Mouse (Mus musculus) CD8-positive naive resting alpha-beta T cell, adult 2 months (primary cell): ENCODE measurements around the gene Card11.
A peak's percentile ranks its signal among the peaks of the same experiment; 100 is the strongest.

Experiments
- DNase-seq, 2 experiments: peaks; one replicate each; pipeline ENCODE4 v3.0.0; 2022; ENCODE audit warnings: low read depth in 2 of 2, low spot score in 2 of 2

Card11 gene

GRCm38 (mm10) chr5:141000349-141000748 lies at the start of gene Card11:
Card11 (minus strand) TSS chr5:141000582.
- peak; percentile 49 to 53 for DNase-seq

- DNase-seq, result no peak
Measured at GRCm38 (mm10) chr5:141047651-141048218, 47.4 kb upstream of the Card11 start.

GRCm38 (mm10) chr5:141044976-141045375 lies 44.6 kb upstream of the Card11 start:
- DNase-seq, result peak in 1 of 2 experiments; percentile 27

- DNase-seq, result peak; percentile 68 to 71
Measured at GRCm38 (mm10) chr5:141043654-141044447, 43.5 kb upstream of the Card11 start.

GRCm38 (mm10) chr5:141042406-141042805 lies 42.0 kb upstream of the Card11 start:
- DNase-seq, result no peak

GRCm38 (mm10) chr5:141040846-141041245 lies 40.5 kb upstream of the Card11 start:
- no peak for DNase-seq

- DNase-seq, result no peak
Measured at GRCm38 (mm10) chr5:141038342-141038741, 38.0 kb upstream of the Card11 start.

GRCm38 (mm10) chr5:141035346-141035745 lies 35.0 kb upstream of the Card11 start:
- DNase-seq, result no peak

- DNase-seq, result no peak
Measured at GRCm38 (mm10) chr5:141034301-141034700, 33.9 kb upstream of the Card11 start.

- no peak for DNase-seq
Measured at GRCm38 (mm10) chr5:141033001-141033400, 32.6 kb upstream of the Card11 start.

GRCm38 (mm10) chr5:141029364-141029763 lies 29.0 kb upstream of the Card11 start:
- DNase-seq, result no peak

GRCm38 (mm10) chr5:141025635-141026034 lies 25.3 kb upstream of the Card11 start:
- no peak for DNase-seq

- DNase-seq, result peak; percentile 53 to 57
Measured at GRCm38 (mm10) chr5:141024435-141024834, 24.1 kb upstream of the Card11 start.

- peak; percentile 36 to 43 for DNase-seq
Measured at GRCm38 (mm10) chr5:141017927-141018700, 17.7 kb upstream of the Card11 start.

- DNase-seq, result no peak
Measured at GRCm38 (mm10) chr5:141016082-141016481, 15.7 kb upstream of the Card11 start.

GRCm38 (mm10) chr5:141014216-141014615 lies 13.8 kb upstream of the Card11 start:
- no peak for DNase-seq

GRCm38 (mm10) chr5:141013465-141013864 lies 13.1 kb upstream of the Card11 start:
- no peak for DNase-seq

GRCm38 (mm10) chr5:141005491-141005890 lies 5.1 kb upstream of the Card11 start:
- no peak for DNase-seq

- DNase-seq, result peak in 1 of 2 experiments; percentile 8
Measured at GRCm38 (mm10) chr5:141004078-141004763, 3.8 kb upstream of the Card11 start.

GRCm38 (mm10) chr5:140999178-140999672 lies 1.2 kb downstream of the Card11 start:
- DNase-seq, result no peak

GRCm38 (mm10) chr5:140997767-140998166 lies 2.6 kb downstream of the Card11 start:
- peak; percentile 42 to 57 for DNase-seq
